Mouse (Mus musculus) stomach, embryonic 14.5 days (tissue): ENCODE results near the gene Casp8. TPM values are rescaled to one million over a fixed set of nuclear protein-coding genes. Genes with fewer than 3 reads are reported as not detected.
"Not testable (repeated sequence)": the region's sequence is repeated elsewhere in the genome, so short reads cannot be mapped to it uniquely, and the experiment has no call there.

ENCODE experiments used
- ATAC-seq: fragments of 200-750 bp; cut with Nextera tagmentation; 2 replicates; pipeline ENCODE4 v1.8.0; 2017; ENCODE audit warnings: low read depth, moderate TSS enrichment; ENCODE audit not compliant: insufficient number of reproducible peaks, insufficient read depth, low FRiP score
- H3K27ac ChIP-seq: fragments of 300-500 bp; sonication (generic); 2 replicates; pipeline ENCODE4 v1.5.1; 2014; ENCODE audit warnings: mild to moderate bottlenecking, low read length, moderate library complexity, mixed read lengths
- H3K27me3 ChIP-seq: fragments of 300-500 bp; sonication (generic); 2 replicates; pipeline ENCODE4 v1.6.1; 2014; ENCODE audit warnings: low read length, control low read depth, mixed read lengths; ENCODE audit not compliant: control insufficient read depth, insufficient read depth
- H3K36me3 ChIP-seq: fragments of 300-500 bp; sonication (generic); 2 replicates; pipeline ENCODE4 v1.6.1; 2014; ENCODE audit warnings: mild to moderate bottlenecking, control low read depth, low read length, moderate library complexity, mixed read lengths; ENCODE audit not compliant: control insufficient read depth, insufficient read depth
- H3K4me1 ChIP-seq: fragments of 300-500 bp; sonication (generic); 2 replicates; pipeline ENCODE4 v1.6.1; 2014; ENCODE audit warnings: low read length, control low read depth, mixed read lengths; ENCODE audit not compliant: control insufficient read depth, insufficient read depth
- H3K4me2 ChIP-seq: fragments of 300-500 bp; sonication (generic); replicated peaks from 2 replicates; pipeline ENCODE4 v1.6.1; 2014; ENCODE audit warnings: low read depth, low read length, control low read depth
- H3K4me3 ChIP-seq: fragments of 300-500 bp; sonication (generic); 2 replicates; pipeline ENCODE4 v1.5.1; 2014; ENCODE audit warnings: low read depth, low read length, control low read depth
- H3K9ac ChIP-seq: fragments of 300-500 bp; sonication (generic); replicated peaks from 2 replicates; pipeline ENCODE4 v1.6.1; 2014; ENCODE audit warnings: low read depth, mild to moderate bottlenecking, control low read depth, low read length, moderate library complexity, mixed read lengths
- H3K9me3 ChIP-seq: fragments of 300-500 bp; sonication (generic); 2 replicates; pipeline ENCODE4 v1.6.1; 2016; ENCODE audit warnings: low read depth, low read length, control low read depth; ENCODE audit not compliant: control insufficient read depth
- WGBS: fragments of 180-500 bp; shearing (Covaris S2); extraction: QIAGEN DNeasy Blood & Tissue Kit; methylation state at CpG from one replicate; pipeline ENCODE4 v1.1.7; 2014; 5-methylcytosine and 5-hydroxymethylcytosine counted together
- polyA plus RNA-seq: library from polyadenylated mRNA; unstranded; fragments of >200 nt; fragmentation: Nextera tagmentation; extraction: Ambion mirVana; gene quantifications from 2 replicates; pipeline ENCODE4 v1.2.1, GENCODE M21; 2014

Gene Casp8
- polyA plus RNA-seq, 1 experiment from 2014 or later: 40.3 TPM

GRCm38 (mm10) chr1:58802322-58803273 lies 7.4 kb downstream of the Casp8 start:
- no peaks in the 10 kb centered on the region for H3K9me3 ChIP-seq
- H3K4me2 ChIP-seq: no peak overlapping the region
- no peaks in the 10 kb centered on the region for H3K27me3 ChIP-seq
- no peaks in the 10 kb centered on the region for H3K36me3 ChIP-seq
- H3K27ac ChIP-seq: no peak overlapping the region
- no peak overlapping the region for H3K4me3 ChIP-seq
- no peak overlapping the region for H3K9ac ChIP-seq
- 0 out of 2 replicates have a peak, but pooled peaks have one; percentile 33 for ATAC-seq
- 78% methylated on average over 18 of the region's 18 CpGs for WGBS
- H3K4me1 ChIP-seq: no peaks in the 10 kb centered on the region

GRCm38 (mm10) chr1:58803531-58803930 lies 8.4 kb downstream of the Casp8 start:
- no peaks in the 10 kb centered on the region for H3K27me3 ChIP-seq
- ATAC-seq: no peak
- no peak overlapping the region for H3K9ac ChIP-seq
- no peaks in the 10 kb centered on the region for H3K4me1 ChIP-seq
- H3K27ac ChIP-seq: no peak overlapping the region
- H3K9me3 ChIP-seq: no peaks in the 10 kb centered on the region
- no peak overlapping the region for H3K4me2 ChIP-seq
- no peak overlapping the region for H3K4me3 ChIP-seq
- 89% methylated on average over 6 of the region's 6 CpGs for WGBS
- H3K36me3 ChIP-seq: no peaks in the 10 kb centered on the region

GRCm38 (mm10) chr1:58806651-58807050 lies 11.5 kb downstream of the Casp8 start:
- Histone ChIP-seq H3K27ac (no peak overlapping the region), H3K9me3 (no peaks in the 10 kb centered on the region), H3K27me3 (no peaks in the 10 kb centered on the region), H3K36me3 (no peaks in the 10 kb centered on the region), H3K4me1 (no peaks in the 10 kb centered on the region), H3K9ac (no peak overlapping the region), H3K4me3 (no peak overlapping the region), H3K4me2 (no peak overlapping the region)
- whole genome bisulfite sequencing: 74% methylated on average over 3 of the region's 3 CpGs
- no peak for ATAC-seq

GRCm38 (mm10) chr1:58826319-58826718 lies 31.1 kb downstream of the Casp8 start:
- no peaks in the 10 kb centered on the region for H3K4me1 ChIP-seq
- no peak for ATAC-seq

GRCm38 (mm10) chr1:58830741-58831140 lies 35.6 kb downstream of the Casp8 start:
- H3K9me3 ChIP-seq: no peaks in the 10 kb centered on the region
- no peak overlapping the region for H3K4me2 ChIP-seq
- H3K36me3 ChIP-seq: peaks cover 20% of the 10 kb centered on the region
- H3K27me3 ChIP-seq: no peaks in the 10 kb centered on the region
- H3K4me3 ChIP-seq: no peak overlapping the region
- no peak for ATAC-seq
- 84% methylated on average over 5 of the region's 5 CpGs for WGBS
- H3K27ac ChIP-seq: no peak overlapping the region
- H3K9ac ChIP-seq: no peak overlapping the region
- H3K4me1 ChIP-seq: no peaks in the 10 kb centered on the region

More at GRCm38 (mm10) chr1:58826319-58826718, 31.1 kb downstream of the Casp8 start:
- no peak overlapping the region for H3K4me2 ChIP-seq
- H3K27me3 ChIP-seq: no peaks in the 10 kb centered on the region
- no peak overlapping the region for H3K27ac ChIP-seq
- H3K9me3 ChIP-seq: no peaks in the 10 kb centered on the region
- H3K9ac ChIP-seq: no peak overlapping the region
- 63% methylated on average over 3 of the region's 3 CpGs for WGBS
- no peak overlapping the region for H3K4me3 ChIP-seq
- peaks cover 17% of the 10 kb centered on the region for H3K36me3 ChIP-seq

- Histone ChIP-seq H3K9me3 (no peaks in the 10 kb centered on the region), H3K4me1 (no peaks in the 10 kb centered on the region), H3K4me3 (no peak overlapping the region), H3K36me3 (peaks cover 20% of the 10 kb centered on the region), H3K27me3 (no peaks in the 10 kb centered on the region), H3K4me2 (no peak overlapping the region), H3K9ac (no peak overlapping the region), H3K27ac (no peak overlapping the region)
- ATAC-seq: no peak
- WGBS: 71% methylated on average over 2 of the region's 2 CpGs
These were observed 37.0 kb downstream of the Casp8 start for GRCm38 (mm10) chr1:58832198-58832597.

GRCm38 (mm10) chr1:58856811-58857210 lies 61.6 kb downstream of the Casp8 start:
- not testable (repeated sequence) for H3K27ac ChIP-seq, H3K9ac ChIP-seq, H3K4me2 ChIP-seq, H3K4me1 ChIP-seq, H3K27me3 ChIP-seq, H3K36me3 ChIP-seq, ATAC-seq, H3K9me3 ChIP-seq, H3K4me3 ChIP-seq
- WGBS: 86% methylated on average over 3 of the region's 3 CpGs

- not testable (repeated sequence) for H3K4me3 ChIP-seq, H3K9ac ChIP-seq, H3K9me3 ChIP-seq, H3K36me3 ChIP-seq, H3K27ac ChIP-seq, ATAC-seq, H3K4me2 ChIP-seq, H3K27me3 ChIP-seq, H3K4me1 ChIP-seq
- 55% methylated on average over 4 of the region's 4 CpGs for WGBS
These were observed 64.0 kb downstream of the Casp8 start for GRCm38 (mm10) chr1:58859131-58859530.
